Mouse (Mus musculus) hindbrain, embryonic 13.5 days (tissue): Measurements from ENCODE around the gene Cs. TPM values are rescaled to one million over a fixed set of nuclear protein-coding genes. Genes with fewer than 3 reads are reported as not detected.

Experiments used
- ATAC-seq: fragments of 200-750 bp; cut with Nextera tagmentation; 2 replicates; pipeline ENCODE4 v1.8.0; 2017; ENCODE audit warnings: moderate TSS enrichment; ENCODE audit not compliant: low FRiP score
- H3K27ac ChIP-seq: fragments of 300-500 bp; sonication (generic); 2 replicates; pipeline ENCODE4 v1.5.1; 2015; ENCODE audit warnings: inconsistent platforms, mild to moderate bottlenecking, moderate library complexity
- H3K27me3 ChIP-seq: fragments of 300-500 bp; sonication (generic); 2 replicates; pipeline ENCODE4 v1.6.1; 2015; ENCODE audit warnings: mild to moderate bottlenecking, inconsistent platforms
- H3K36me3 ChIP-seq: fragments of 300-500 bp; sonication (generic); 2 replicates; pipeline ENCODE4 v1.6.1; 2015; ENCODE audit warnings: mild to moderate bottlenecking, inconsistent platforms
- H3K4me1 ChIP-seq: fragments of 300-500 bp; sonication (generic); replicated peaks from 2 replicates; pipeline ENCODE4 v1.6.1; 2015; ENCODE audit warnings: inconsistent platforms
- H3K4me2 ChIP-seq: fragments of 300-500 bp; sonication (generic); 2 replicates; pipeline ENCODE4 v1.6.1; 2015; ENCODE audit warnings: inconsistent platforms, mild to moderate bottlenecking, moderate library complexity
- H3K4me3 ChIP-seq: fragments of 300-500 bp; sonication (generic); 2 replicates; pipeline ENCODE4 v1.5.1; 2015; ENCODE audit warnings: mild to moderate bottlenecking, inconsistent platforms
- H3K9ac ChIP-seq: fragments of 300-500 bp; sonication (generic); 2 replicates; pipeline ENCODE4 v1.6.1; 2015; ENCODE audit warnings: mild to moderate bottlenecking, inconsistent platforms
- H3K9me3 ChIP-seq: fragments of 300-500 bp; sonication (generic); 2 replicates; pipeline ENCODE4 v1.6.1; 2016; ENCODE audit warnings: inconsistent platforms
- WGBS: fragments of 180-500 bp; shearing (Covaris S2); methylation state at CpG from one replicate; pipeline ENCODE4 v1.1.7; 2015; 5-methylcytosine and 5-hydroxymethylcytosine counted together
- polyA plus RNA-seq: library from polyadenylated mRNA; unstranded; fragments of >200 nt; fragmentation: Nextera tagmentation; extraction: Ambion mirVana; gene quantifications from 2 replicates; pipeline ENCODE4 v1.2.1, GENCODE M21; 2015

Gene Cs
- polyA plus RNA-seq, 1 experiment from 2014 or later, result 232 TPM

- no peak for ATAC-seq
- Histone ChIP-seq H3K9me3 (no peaks in the 10 kb centered on the region), H3K27me3 (no peaks in the 10 kb centered on the region), H3K4me1 (peaks cover 29% of the 10 kb centered on the region), H3K4me2 (no peak overlapping the region), H3K4me3 (no peak overlapping the region), H3K9ac (peak overlapping the region; percentile 100; the same call in 1 of the 2 replicates), H3K27ac (no peak overlapping the region), H3K36me3 (peaks cover 60% of the 10 kb centered on the region)
- WGBS, result 92% methylated on average over 7 of the region's 7 CpGs
Observed at GRCm38 (mm10) chr10:128379260-128379659, 41.7 kb downstream of the Cs start.

GRCm38 (mm10) chr10:128380565-128380964 is 43.0 kb downstream of the Cs start:
- no peak overlapping the region for H3K27ac ChIP-seq
- no peaks in the 10 kb centered on the region for H3K27me3 ChIP-seq
- H3K4me2 ChIP-seq, result no peak overlapping the region
- no peak overlapping the region for H3K4me3 ChIP-seq
- WGBS, result 93% methylated on average over 5 of the region's 5 CpGs
- ATAC-seq, result no peak
- H3K9ac ChIP-seq, result no peak overlapping the region
- peaks cover 29% of the 10 kb centered on the region for H3K4me1 ChIP-seq
- H3K9me3 ChIP-seq, result no peaks in the 10 kb centered on the region
- peaks cover 73% of the 10 kb centered on the region for H3K36me3 ChIP-seq

GRCm38 (mm10) chr10:128382482-128382881 is 44.9 kb downstream of the Cs start:
- 81% methylated on average over 8 of the region's 8 CpGs for WGBS
- no peak for ATAC-seq
- H3K4me1 ChIP-seq, result peaks cover 18% of the 10 kb centered on the region

GRCm38 (mm10) chr10:128385902-128386301 is 48.4 kb downstream of the Cs start:
- WGBS, result 93% methylated on average over 7 of the region's 7 CpGs
- no peak; the same call in 1 of the 2 replicates for ATAC-seq

More at GRCm38 (mm10) chr10:128382482-128382881, 44.9 kb downstream of the Cs start:
- H3K9me3 ChIP-seq, result no peaks in the 10 kb centered on the region
- peaks cover 92% of the 10 kb centered on the region for H3K36me3 ChIP-seq
- no peak overlapping the region for H3K9ac ChIP-seq
- H3K4me3 ChIP-seq, result no peak overlapping the region
- no peaks in the 10 kb centered on the region for H3K27me3 ChIP-seq
- no peak overlapping the region for H3K4me2 ChIP-seq
- no peak overlapping the region for H3K27ac ChIP-seq

GRCm38 (mm10) chr10:128388941-128389340 is 51.4 kb downstream of the Cs start:
- Histone ChIP-seq H3K9me3 (no peaks in the 10 kb centered on the region), H3K4me1 (no peaks in the 10 kb centered on the region), H3K36me3 (peaks cover 100% of the 10 kb centered on the region), H3K9ac (no peak overlapping the region), H3K27me3 (no peaks in the 10 kb centered on the region), H3K4me3 (no peak overlapping the region), H3K27ac (no peak overlapping the region), H3K4me2 (no peak overlapping the region)
- ATAC-seq, result no peak
- 89% methylated on average over 14 of the region's 14 CpGs for WGBS

More at GRCm38 (mm10) chr10:128385902-128386301, 48.4 kb downstream of the Cs start:
- H3K36me3 ChIP-seq, result peaks cover 100% of the 10 kb centered on the region
- no peak overlapping the region for H3K9ac ChIP-seq
- 0 out of 2 replicates have a peak overlapping the region, but pooled peaks have one; percentile 2 for H3K27ac ChIP-seq
- no peak overlapping the region for H3K4me3 ChIP-seq
- no peaks in the 10 kb centered on the region for H3K4me1 ChIP-seq
- H3K4me2 ChIP-seq, result no peak overlapping the region
- H3K27me3 ChIP-seq, result no peaks in the 10 kb centered on the region
- H3K9me3 ChIP-seq, result no peaks in the 10 kb centered on the region

- Histone ChIP-seq H3K9me3 (no peaks in the 10 kb centered on the region), H3K4me1 (no peaks in the 10 kb centered on the region), H3K27ac (no peak overlapping the region), H3K27me3 (no peaks in the 10 kb centered on the region), H3K36me3 (peaks cover 100% of the 10 kb centered on the region), H3K9ac (no peak overlapping the region), H3K4me2 (no peak overlapping the region), H3K4me3 (no peak overlapping the region)
- 96% methylated on average over 6 of the region's 6 CpGs for WGBS
- no peak for ATAC-seq
Observed at GRCm38 (mm10) chr10:128389570-128389969, 52.0 kb downstream of the Cs start.

- ATAC-seq, result no peak
- no peaks in the 10 kb centered on the region for H3K27me3 ChIP-seq
- no peak overlapping the region for H3K9ac ChIP-seq
- WGBS, result 96% methylated on average over 12 of the region's 12 CpGs
- H3K4me3 ChIP-seq, result no peak overlapping the region
- H3K27ac ChIP-seq, result no peak overlapping the region
- H3K4me2 ChIP-seq, result no peak overlapping the region
- no peaks in the 10 kb centered on the region for H3K4me1 ChIP-seq
- no peaks in the 10 kb centered on the region for H3K9me3 ChIP-seq
- H3K36me3 ChIP-seq, result peaks cover 94% of the 10 kb centered on the region
Observed at GRCm38 (mm10) chr10:128390366-128390765, 52.8 kb downstream of the Cs start.

GRCm38 (mm10) chr10:128391850-128392249 is 54.3 kb downstream of the Cs start:
- Histone ChIP-seq H3K4me1 (peaks cover 7% of the 10 kb centered on the region; the same call in 1 of the 2 replicates), H3K27me3 (no peaks in the 10 kb centered on the region), H3K36me3 (peaks cover 90% of the 10 kb centered on the region), H3K9me3 (no peaks in the 10 kb centered on the region), H3K4me2 (no peak overlapping the region), H3K9ac (no peak overlapping the region), H3K27ac (no peak overlapping the region), H3K4me3 (no peak overlapping the region)
- no peak for ATAC-seq
- 82% methylated on average over 6 of the region's 6 CpGs for WGBS

- no peaks in the 10 kb centered on the region for H3K27me3 ChIP-seq
- peak overlapping the region; percentile 1; the same call in 1 of the 2 replicates for H3K27ac ChIP-seq
- WGBS, result 73% methylated on average over 11 of the region's 11 CpGs
- peaks cover 50% of the 10 kb centered on the region for H3K36me3 ChIP-seq
- no peaks in the 10 kb centered on the region for H3K9me3 ChIP-seq
- peaks cover 22% of the 10 kb centered on the region for H3K4me1 ChIP-seq
- H3K4me3 ChIP-seq, result no peak overlapping the region
- H3K4me2 ChIP-seq, result no peak overlapping the region
- no peak for ATAC-seq
- no peak overlapping the region for H3K9ac ChIP-seq
Observed at GRCm38 (mm10) chr10:128396017-128396673, 58.6 kb downstream of the Cs start.

GRCm38 (mm10) chr10:128396716-128397264 is 59.3 kb downstream of the Cs start:
- Histone ChIP-seq H3K9me3 (no peaks in the 10 kb centered on the region), H3K27me3 (no peaks in the 10 kb centered on the region), H3K27ac (no peak overlapping the region), H3K9ac (no peak overlapping the region), H3K4me2 (no peak overlapping the region), H3K4me1 (peaks cover 22% of the 10 kb centered on the region), H3K4me3 (no peak overlapping the region), H3K36me3 (peaks cover 49% of the 10 kb centered on the region)
- ATAC-seq, result no peak
- 75% methylated on average over 10 of the region's 10 CpGs for WGBS

- H3K4me3 ChIP-seq, result no peak overlapping the region
- no peak overlapping the region for H3K4me2 ChIP-seq
- no peaks in the 10 kb centered on the region for H3K9me3 ChIP-seq
- H3K4me1 ChIP-seq, result peaks cover 22% of the 10 kb centered on the region
- H3K27me3 ChIP-seq, result no peaks in the 10 kb centered on the region
- peaks cover 42% of the 10 kb centered on the region for H3K36me3 ChIP-seq
- no peak overlapping the region for H3K27ac ChIP-seq
- 0 out of 2 replicates have a peak overlapping the region, but pooled peaks have one; percentile 3 for H3K9ac ChIP-seq
- WGBS, result 61% methylated on average over 7 of the region's 7 CpGs
- ATAC-seq, result no peak
Observed at GRCm38 (mm10) chr10:128397466-128397865, 59.9 kb downstream of the Cs start.

GRCm38 (mm10) chr10:128400338-128400737 is 62.8 kb downstream of the Cs start:
- no peak for ATAC-seq
- Histone ChIP-seq H3K36me3 (peaks cover 23% of the 10 kb centered on the region), H3K27ac (no peak overlapping the region), H3K4me2 (no peak overlapping the region), H3K4me1 (peaks cover 22% of the 10 kb centered on the region), H3K9me3 (no peaks in the 10 kb centered on the region), H3K27me3 (no peaks in the 10 kb centered on the region), H3K9ac (no peak overlapping the region), H3K4me3 (no peak overlapping the region)
- WGBS, result 39% methylated on average over 5 of the region's 5 CpGs

- Histone ChIP-seq H3K27ac (no peak within 1 kb of the TSS), H3K9me3 (no peaks in the 10 kb centered on the region), H3K4me1 (peaks cover 22% of the 10 kb centered on the region), H3K9ac (no peak within 1 kb of the TSS), H3K4me3 (no peak within 1 kb of the TSS), H3K4me2 (no peak within 1 kb of the TSS), H3K36me3 (peaks cover 27% of the 10 kb centered on the region), H3K27me3 (no peaks in the 10 kb centered on the region)
- 21% methylated on average over 2 of the region's 2 CpGs for WGBS
- ATAC-seq, result no peak
Observed at GRCm38 (mm10) chr10:128401056-128401455, 63.5 kb downstream of the Cs start, which contains the start of gene Slc39a5. Gene Slc39a5, minus strand, starts transcription at chr10:128401229.
